ENCODE assay signal across 12 mouse cellular contexts in genomic region chr12:46646139-46646611, GRCm38 (mm10).
DNase-seq lines count a peak whose midpoint lies in the region; ATAC-seq and TF ChIP-seq lines count a peak whose summit lies in the region.
"Had no signal": no experiment of that assay in that cellular context is flagged by ENCODE, and none has a peak within 500 bp of the region (broad histone marks: within the 10 kb centered on the region; RNA-seq: fewer than 3 reads in every experiment).

No protein-coding gene starts in this region.

- 61% methylated on average over 5 of the region's 5 CpGs for WGBS in lung, adult 2 months

- H3K4me1 ChIP-seq in lung, adult 2 months (ENCODE audit: control insufficient read depth, insufficient read depth, low read length): no peaks in the 10 kb centered on the region

- 0 out of 2 replicates have a peak, but pooled peaks have one; percentile 52 for ATAC-seq in cerebellum, adult (ENCODE audit: insufficient number of reproducible peaks, low FRiP score, low TSS enrichment)

- no peak for TF ChIP-seq POLR2A in lung, adult 2 months (IDR thresholded peaks at IDR 0.05; ENCODE audit: borderline replicate concordance, extremely low read depth, low read depth, low read length)

- no peak for TF ChIP-seq CTCF in lung, adult 2 months (IDR thresholded peaks at IDR 0.05; ENCODE audit: insufficient read depth, low read length)

- DNase-seq in cerebellum, adult 9-11 months: no peak
- peak; percentile 10 to 14 for DNase-seq in left cerebral cortex, adult 8-10 months (ENCODE audit: low spot score in 2 of 2)
- DNase-seq in left cerebral cortex, adult 11 months (ENCODE audit: low spot score): no peak
- DNase-seq in layer of hippocampus, adult 9-11 months: peak; percentile 34
- DNase-seq in right cerebral cortex, postnatal 10 days (ENCODE audit: low spot score in 2 of 2): peak; percentile 23 to 34
- DNase-seq in kidney, postnatal 36 days: no peak
- DNase-seq in lung, adult 2 months: no peak
- DNase-seq: heart, adult 18-20 months; kidney, postnatal 4 days; liver; lung, postnatal 10 days had no signal

- no peak overlapping the region for H3K4me3 ChIP-seq in lung, adult 2 months (replicated peaks; ENCODE audit: extremely low read depth, low read depth, low read length)

Comparison
In these comparisons a context has a peak if more than half of its experiments do, and no peak if none do; other contexts are left out.
1. DNase-seq: peak in left cerebral cortex, adult 8-10 months (2 of 2), layer of hippocampus, adult 9-11 months (single experiment) and right cerebral cortex, postnatal 10 days (2 of 2); none in cerebellum, adult 9-11 months (single experiment), left cerebral cortex, adult 11 months (single experiment), kidney, postnatal 36 days (0 of 2) and lung, adult 2 months (single experiment).